Mouse (Mus musculus) left cerebral cortex, adult 6 months (tissue): Measurements from ENCODE around the gene Fbxw18. TPM values are rescaled to one million over a fixed set of nuclear protein-coding genes. Genes with fewer than 3 reads are reported as not detected.

Experiments
- long read RNA-seq, 2 experiments: library from polyadenylated mRNA; unstranded; transcript quantifications; one replicate each; pipeline ENCODE4 v2.0.0; 2019 to 2020
- polyA plus RNA-seq: library from polyadenylated mRNA; unstranded; fragments of <200 nt; fragmentation: Nextera tagmentation; gene quantifications from 2 replicates; pipeline ENCODE4 v1.2.3, GENCODE M21; 2021

Gene Fbxw18
- not detected in 2 replicates for polyA plus RNA-seq
- long read RNA-seq, experiment 1 = 0 reads
- long read RNA-seq, experiment 2 = 0 reads

GRCm38 (mm10) chr9:109702600-109702999, at the start of gene Fbxw18:
Fbxw18 (minus strand) TSS chr9:109702700.

GRCm38 (mm10) chr9:109745989-109746388, 43.5 kb upstream of the Fbxw18 start, which contains the start of gene Fbxw26:
Fbxw26 (minus strand) TSS chr9:109746089.

GRCm38 (mm10) chr9:109664552-109664951, 37.9 kb downstream of the Fbxw18 start, which contains the start of gene Fbxw25:
Fbxw25 (minus strand) TSS chr9:109664652.

Other genes starting within 250 kb of the Fbxw18 start
- not detected in 2 replicates for gene Fbxw19, start 206.8 kb downstream of the Fbxw18 start, polyA plus RNA-seq
- gene Fbxw15, start 134.4 kb downstream of the Fbxw18 start, polyA plus RNA-seq = 0.13 TPM in 1 of 2 replicates, not detected in the other
- gene Fbxw24, start 76.6 kb downstream of the Fbxw18 start, polyA plus RNA-seq = not detected in 2 replicates
- not detected in 2 replicates for gene Fbxw25, start 38.0 kb downstream of the Fbxw18 start, polyA plus RNA-seq
- gene Fbxw26, start 43.4 kb upstream of the Fbxw18 start, polyA plus RNA-seq = not detected in 2 replicates
- not detected in 2 replicates for gene Fbxw27, start 88.0 kb upstream of the Fbxw18 start, polyA plus RNA-seq
- gene Spink8, start 109.6 kb upstream of the Fbxw18 start, polyA plus RNA-seq = 2.4 and 6.2 TPM in 2 replicates
- gene Nme6, start 130.0 kb upstream of the Fbxw18 start, polyA plus RNA-seq = 12.6 and 12.9 TPM in 2 replicates
- gene Camp, start 146.9 kb upstream of the Fbxw18 start, polyA plus RNA-seq = not detected in 2 replicates
- 1.9 and 2.7 TPM in 2 replicates for gene Cdc25a, start 172.9 kb upstream of the Fbxw18 start, polyA plus RNA-seq
- gene Map4, start 228.8 kb upstream of the Fbxw18 start, polyA plus RNA-seq = 227 and 259 TPM in 2 replicates